Mouse (Mus musculus) CD8-positive naive resting alpha-beta T cell, adult 2 months (primary cell): ENCODE measurements at regions not wholly inside any gene's neighbourhood (a gene's known extent, or its start where the extent isn't known, plus 50 kb on each side); places are given as distances from the start of the nearest gene placed in this dataset.

Experiments used
- DNase-seq, 2 experiments: peaks; one replicate each; pipeline ENCODE4 v3.0.0; 2022; ENCODE audit warnings: low read depth in 2 of 2, low spot score in 2 of 2

- DNase-seq = no peak
Observed at GRCm38 (mm10) chrX:163302697-163303096, 246.8 kb downstream of the Grpr start.

- DNase-seq = peak in 1 of 2 experiments; percentile 8
Observed at GRCm38 (mm10) chrX:163301045-163301444, 248.4 kb downstream of the Grpr start.

- no peak for DNase-seq
Observed at GRCm38 (mm10) chrX:163296956-163297628, 252.4 kb downstream of the Grpr start.

- DNase-seq = no peak
Observed at GRCm38 (mm10) chrX:163261248-163261647, 288.2 kb downstream of the Grpr start.

- no peak for DNase-seq
Observed at GRCm38 (mm10) chrX:163253048-163253447, 288.6 kb upstream of the S100g start.

- no peak for DNase-seq
Observed at GRCm38 (mm10) chrX:163205260-163205659, 240.9 kb upstream of the S100g start.

- no peak for DNase-seq
Observed at GRCm38 (mm10) chrX:163203446-163203845, 239.0 kb upstream of the S100g start.

- DNase-seq = peak in 1 of 2 experiments; percentile 5
Observed at GRCm38 (mm10) chrX:163181588-163181987, 217.2 kb upstream of the S100g start.

- DNase-seq = no peak
Observed at GRCm38 (mm10) chrX:163164810-163165209, 200.4 kb upstream of the S100g start.

GRCm38 (mm10) chrX:163155251-163155650 lies 190.9 kb upstream of the S100g start:
- DNase-seq = no peak

GRCm38 (mm10) chrX:163151970-163152369 lies 187.6 kb upstream of the S100g start:
- no peak for DNase-seq

GRCm38 (mm10) chrX:163144475-163144874 lies 180.1 kb upstream of the S100g start:
- no peak for DNase-seq

GRCm38 (mm10) chrX:163139475-163139874 lies 175.1 kb upstream of the S100g start:
- no peak for DNase-seq

- no peak for DNase-seq
Observed at GRCm38 (mm10) chrX:163128626-163129025, 164.2 kb upstream of the S100g start.

GRCm38 (mm10) chrX:163117681-163118393 lies 153.4 kb upstream of the S100g start:
- no peak for DNase-seq

- no peak for DNase-seq
Observed at GRCm38 (mm10) chrX:163117237-163117636, 152.8 kb upstream of the S100g start.

- DNase-seq = no peak
Observed at GRCm38 (mm10) chrX:163095026-163095765, 130.8 kb upstream of the S100g start.
